Mouse (Mus musculus) lung, adult 18-20 months (tissue): ENCODE data around the gene Gpr19.
A peak's percentile ranks its signal among the peaks of the same experiment; 100 is the strongest.

Experiments used
- DNase-seq, 2 experiments: peaks; one replicate each; pipeline ENCODE4 v3.0.0; 2022; ENCODE audit warnings: mixed read lengths in 2 of 2

Gpr19 gene

DNA sequence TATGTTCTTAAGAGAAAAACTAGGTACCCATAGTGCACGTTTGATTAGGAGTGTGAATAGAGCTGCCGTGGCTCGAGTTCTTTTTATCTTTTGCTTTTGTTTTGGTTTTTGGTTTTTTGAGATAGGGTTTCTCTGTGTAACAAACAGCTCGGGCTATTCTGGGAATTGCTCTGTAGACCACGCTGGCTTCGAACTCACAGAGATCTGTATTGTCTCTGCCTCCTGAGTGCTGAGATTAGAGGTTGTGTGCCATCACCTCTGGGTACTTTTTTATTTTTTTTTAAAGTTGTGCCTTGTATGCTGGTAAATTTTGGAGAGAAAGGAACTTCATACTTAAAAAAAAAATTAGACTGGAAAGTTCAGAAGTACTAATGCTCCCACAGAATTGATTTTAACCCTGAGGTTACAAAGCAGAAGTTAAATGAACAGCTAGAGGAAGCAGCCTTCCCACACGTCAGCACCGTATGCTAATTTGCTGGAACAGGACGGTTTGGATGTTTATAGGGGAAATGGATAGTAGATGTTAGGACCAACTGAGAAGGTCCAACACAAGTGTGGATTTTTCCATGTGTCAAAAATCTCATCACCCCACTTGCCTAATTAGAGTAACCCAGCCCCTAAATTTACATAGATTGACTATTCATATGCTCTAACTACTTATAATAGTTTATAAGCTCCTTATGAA, 24.3 kb upstream of the Gpr19 start:
- DNase-seq: peak in 1 of 2 experiments; percentile 29

DNA sequence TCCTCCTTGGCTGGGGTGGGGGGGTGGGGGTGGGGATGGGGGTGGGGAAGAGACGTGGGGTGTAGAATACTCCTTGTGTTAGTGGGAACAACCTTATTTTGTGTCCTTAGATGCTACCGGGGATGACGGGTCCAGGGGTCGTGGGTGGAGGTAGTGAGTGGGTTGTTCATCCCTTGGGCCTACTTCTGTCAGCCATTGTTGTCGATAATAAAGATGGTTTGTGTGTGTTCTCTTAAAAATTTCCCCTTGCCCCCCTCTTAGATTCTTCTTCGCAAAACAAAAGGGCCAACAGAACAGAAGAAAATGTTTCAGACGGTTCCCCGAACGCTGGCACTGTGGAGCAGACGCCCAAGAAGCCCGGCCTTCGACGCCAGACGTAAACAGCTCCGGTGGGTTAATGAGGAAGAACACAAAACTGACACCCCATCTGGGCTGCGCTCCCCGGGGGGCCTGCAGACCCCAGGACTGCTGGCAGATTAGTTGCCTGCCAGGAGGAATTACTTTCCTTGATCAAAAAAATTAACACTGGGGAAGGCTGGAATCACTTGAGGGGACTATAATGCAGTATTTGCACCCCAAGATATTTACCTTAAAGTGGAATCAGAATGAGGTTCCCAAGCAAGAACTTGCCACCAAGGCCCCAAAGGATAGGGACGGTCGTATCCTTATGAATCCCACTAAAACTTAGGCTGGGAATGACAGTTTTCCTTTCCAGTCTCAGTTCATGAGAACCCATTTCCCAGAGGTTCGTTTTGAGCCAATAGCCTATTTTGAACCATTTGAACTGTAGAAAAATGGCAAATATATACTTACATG, 23.5 kb upstream of the Gpr19 start:
- peak in 1 of 2 experiments; percentile 24 for DNase-seq

DNA sequence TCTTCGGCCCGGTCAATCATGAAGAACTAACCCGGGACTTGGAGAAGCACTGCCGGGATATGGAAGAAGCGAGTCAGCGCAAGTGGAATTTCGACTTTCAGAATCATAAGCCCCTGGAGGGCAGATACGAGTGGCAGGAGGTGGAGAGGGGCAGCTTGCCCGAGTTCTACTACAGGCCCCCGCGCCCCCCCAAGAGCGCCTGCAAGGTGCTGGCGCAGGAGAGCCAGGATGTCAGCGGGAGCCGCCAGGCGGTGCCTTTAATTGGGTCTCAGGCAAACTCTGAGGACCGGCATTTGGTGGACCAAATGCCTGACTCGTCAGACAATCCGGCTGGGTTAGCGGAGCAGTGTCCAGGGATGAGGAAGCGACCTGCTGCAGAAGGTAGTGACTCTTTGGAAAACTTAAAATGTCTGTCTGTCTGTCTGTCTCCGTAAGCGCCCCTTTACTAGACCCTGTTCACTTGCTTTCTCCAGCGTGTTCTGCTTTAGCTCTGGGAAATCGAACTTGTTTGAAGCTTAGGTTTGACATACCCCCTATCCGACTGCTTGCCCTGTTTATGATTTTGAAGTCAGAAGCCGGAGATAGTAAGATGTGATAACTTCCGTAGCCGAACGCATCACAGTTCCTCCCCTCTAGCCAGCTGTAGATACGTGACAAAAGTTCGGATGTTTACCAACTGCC, 22.8 kb upstream of the Gpr19 start:
- peak; percentile 62 to 64 for DNase-seq

DNA sequence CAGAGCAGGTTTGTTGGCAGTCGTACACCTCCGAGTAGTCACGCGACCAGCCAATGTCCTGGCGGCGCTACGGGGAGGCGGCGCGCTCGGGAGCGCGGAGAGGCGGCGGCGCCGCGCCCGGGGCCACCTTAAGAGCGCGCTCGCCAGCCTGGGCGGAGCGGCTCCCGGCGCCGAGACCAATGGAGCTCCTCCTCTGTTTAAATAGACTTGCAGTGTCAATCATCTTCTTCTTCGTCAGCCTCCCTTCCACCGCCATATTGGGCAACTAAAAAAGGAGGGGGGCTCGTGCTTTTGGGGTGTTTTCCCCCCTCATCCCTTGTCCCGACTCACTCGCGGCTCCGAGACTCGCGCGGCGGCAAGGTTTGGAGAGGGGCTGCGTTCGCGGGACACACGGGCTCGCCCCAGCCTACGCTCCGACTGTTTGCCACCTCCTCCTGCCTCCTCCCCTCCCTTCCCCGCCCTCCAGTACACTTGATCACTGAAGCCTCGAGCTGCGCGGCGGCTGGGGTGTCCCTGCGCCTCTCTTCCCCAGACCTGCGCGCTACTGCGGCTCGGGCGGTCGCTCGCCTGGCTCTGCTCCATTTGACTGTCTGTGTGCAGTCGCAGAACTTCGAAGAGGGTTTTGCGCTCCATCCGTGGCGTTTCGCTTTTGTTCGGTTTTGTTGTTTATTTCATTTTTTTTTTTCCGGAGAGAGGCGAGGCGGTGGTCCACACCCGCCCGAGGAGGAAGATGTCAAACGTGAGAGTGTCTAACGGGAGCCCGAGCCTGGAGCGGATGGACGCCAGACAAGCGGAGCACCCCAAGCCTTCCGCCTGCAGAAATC, 22.0 kb upstream of the Gpr19 start, which contains the start of gene Cdkn1b:
Gene Cdkn1b, plus strand, starts transcription at position 212 of the 824 bp plus-strand sequence.
- peak; percentile 92 to 94 for DNase-seq

DNA sequence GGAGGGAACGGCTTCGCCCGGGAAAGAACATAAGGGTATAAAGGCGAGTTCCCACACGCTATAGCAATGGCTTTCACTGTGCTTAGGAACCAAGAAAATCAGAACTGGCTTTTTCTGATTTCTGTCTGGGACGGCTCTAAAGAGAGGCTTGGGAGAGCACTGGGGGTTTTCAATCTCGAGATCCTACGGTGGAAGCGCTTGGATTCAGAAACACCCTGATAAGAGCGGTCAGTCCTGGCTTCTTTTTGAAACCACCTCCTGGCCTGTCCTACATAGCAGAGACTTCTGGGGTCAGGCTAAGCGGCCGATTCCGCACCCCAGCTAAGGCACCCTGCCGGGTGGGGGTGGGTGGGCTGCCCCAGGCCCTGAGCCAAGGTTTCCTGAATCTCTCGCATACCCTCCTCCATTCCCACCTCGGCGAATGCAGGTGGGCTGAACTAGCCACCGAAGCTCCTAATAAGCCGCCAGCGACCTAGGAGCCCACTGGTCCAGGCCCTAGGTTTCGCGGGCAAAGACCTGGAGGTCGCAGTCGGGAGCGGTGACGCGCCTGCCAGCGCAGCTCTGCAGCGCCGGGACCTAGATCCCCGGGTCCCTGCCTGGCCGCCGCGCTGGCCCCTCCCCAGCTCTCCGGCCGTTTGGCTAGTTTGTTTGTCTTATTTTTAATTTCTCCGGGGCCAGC, 21.3 kb upstream of the Gpr19 start:
- peak in 1 of 2 experiments; percentile 22 for DNase-seq

DNA sequence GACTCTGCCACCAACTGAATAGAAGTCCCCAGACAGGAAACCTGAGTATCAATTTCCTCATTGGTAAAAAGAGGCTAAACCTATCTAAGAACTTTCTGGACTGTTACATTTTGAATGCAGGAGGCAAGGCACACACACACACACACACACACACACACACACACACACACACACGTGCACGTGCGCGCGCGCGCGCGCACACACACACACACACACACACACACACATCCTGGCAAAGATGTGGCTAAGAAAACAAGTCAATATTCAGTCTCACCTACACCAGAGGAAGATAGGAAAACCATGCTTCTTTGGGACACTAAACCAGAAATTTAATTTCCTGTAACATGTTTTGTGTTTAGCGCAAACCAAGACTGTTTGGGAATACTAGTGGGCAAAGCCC, 20.4 kb upstream of the Gpr19 start:
- DNase-seq: no peak

DNA sequence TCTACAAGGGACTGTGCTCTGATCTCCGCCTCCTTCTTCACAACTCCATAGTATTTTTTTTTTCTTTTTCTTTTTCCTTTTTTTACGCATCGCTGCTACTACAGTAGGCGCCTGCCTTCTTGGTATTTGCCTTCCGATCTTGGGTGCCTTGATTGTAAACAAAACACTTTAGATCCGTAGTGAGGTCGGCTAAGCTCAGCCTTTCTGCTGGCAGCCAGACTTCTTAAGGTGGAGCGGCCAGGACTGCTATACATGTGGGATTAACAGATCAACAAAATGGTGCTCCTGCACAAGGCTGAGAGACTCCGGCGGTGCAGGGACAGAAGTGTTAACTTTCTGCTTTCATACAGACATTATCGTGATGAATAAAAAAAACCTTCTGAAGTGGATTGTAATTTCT, 18.7 kb upstream of the Gpr19 start:
- peak; percentile 79 to 84 for DNase-seq

DNA sequence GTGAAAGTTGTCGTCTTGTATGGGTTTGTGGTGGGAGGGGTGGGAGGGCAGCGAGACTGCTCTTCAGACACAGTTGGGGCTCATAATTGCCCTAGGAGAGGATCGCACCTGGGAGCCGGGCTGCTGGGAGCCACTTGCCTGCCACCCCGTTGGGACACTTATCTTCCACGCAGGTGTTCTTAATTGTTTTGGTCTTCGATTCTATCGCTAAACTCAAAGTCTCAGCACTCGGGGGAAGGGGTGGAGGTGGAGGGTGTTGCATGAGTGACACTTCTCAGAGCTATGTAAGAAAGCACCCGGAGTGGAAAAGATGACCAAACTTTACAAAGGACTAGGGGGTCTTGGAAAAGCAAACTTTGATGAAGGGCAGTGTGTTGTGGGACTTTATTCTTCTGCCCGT, 18.3 kb upstream of the Gpr19 start:
- peak; percentile 34 to 36 for DNase-seq

DNA sequence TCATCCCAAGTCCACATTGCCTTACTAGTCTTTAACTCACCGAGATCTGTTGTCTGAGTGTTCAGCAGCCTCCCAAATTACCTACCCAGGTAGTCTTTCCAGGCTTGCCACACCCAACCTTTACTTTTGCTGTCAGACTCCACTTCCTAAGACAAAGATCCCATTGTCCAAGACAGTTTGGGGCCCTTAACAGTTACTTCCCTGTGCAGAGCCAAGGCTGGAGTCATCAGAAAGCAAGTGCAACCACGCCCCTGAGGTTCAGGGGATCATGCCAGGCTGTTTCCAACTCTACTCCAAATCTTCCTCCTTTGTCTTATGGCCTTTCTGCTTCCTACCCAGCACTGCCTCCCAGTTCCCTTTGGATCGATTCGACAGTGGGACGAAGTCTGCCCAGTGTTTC, 16.1 kb upstream of the Gpr19 start:
- no peak for DNase-seq

DNA sequence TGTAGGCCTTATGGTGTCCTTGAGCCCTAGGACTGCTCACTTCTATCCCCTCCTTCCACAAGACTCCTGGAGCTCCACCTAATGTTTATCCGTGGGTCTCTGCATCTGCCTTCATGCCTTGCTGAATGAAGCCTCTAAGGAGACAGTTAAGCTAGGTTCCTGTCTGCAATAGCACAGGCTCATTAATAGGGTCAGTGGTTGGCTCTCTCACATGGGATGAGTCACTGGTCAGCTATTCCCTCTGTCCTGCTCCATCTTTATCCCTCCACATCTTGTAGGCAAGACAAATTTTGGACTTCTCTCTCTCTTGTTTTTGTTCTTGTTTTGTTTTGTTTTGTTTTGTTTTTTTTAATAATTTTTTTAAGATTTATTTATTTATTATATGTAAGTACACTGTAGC, 7.4 kb upstream of the Gpr19 start:
- DNase-seq: no peak

DNA sequence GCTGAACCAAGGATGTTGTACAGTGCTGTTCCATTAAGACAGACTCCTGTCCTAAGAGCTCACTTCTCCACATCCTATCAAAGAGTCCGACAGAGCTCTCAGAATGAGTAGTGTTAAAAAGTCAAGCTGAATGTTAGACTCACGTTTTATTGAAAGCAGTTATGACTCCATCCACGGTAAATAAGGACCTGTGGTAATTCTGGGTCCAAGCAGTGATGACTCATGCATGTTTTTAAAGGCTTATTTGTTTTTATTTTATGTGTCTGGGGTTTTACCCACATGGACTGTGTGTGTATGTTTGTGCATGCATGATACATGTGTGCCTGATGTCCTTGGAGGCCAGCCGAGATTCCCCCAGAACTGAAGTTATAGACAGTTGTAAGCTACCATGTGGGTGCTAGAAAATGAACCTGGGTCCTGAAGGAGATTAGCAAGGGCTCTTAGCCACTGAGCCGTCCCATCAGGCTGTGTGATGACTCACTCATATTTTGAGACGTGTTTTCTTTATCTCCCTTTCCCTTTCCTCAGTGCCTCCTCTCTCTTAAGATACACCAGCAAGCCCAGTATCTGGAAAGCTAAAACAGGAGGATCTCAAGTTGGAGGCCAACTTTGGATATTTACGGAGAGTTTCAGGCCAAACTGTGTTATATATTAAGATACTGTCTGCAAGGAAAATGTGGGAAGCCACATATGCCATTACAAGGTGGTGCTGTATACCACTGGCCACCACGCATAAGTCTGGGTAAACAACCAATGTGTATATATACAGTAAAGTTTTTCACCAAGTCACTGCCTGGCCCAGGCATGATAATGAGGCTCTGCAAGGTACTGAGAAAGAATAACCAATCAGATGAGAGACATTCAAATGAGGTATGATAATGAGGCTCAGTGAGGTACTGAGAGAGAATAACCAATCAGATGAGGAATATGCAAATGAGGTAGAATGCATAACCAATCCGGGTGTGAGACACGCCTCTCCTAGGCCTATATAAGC, 5.8 kb upstream of the Gpr19 start:
- DNase-seq: no peak

DNA sequence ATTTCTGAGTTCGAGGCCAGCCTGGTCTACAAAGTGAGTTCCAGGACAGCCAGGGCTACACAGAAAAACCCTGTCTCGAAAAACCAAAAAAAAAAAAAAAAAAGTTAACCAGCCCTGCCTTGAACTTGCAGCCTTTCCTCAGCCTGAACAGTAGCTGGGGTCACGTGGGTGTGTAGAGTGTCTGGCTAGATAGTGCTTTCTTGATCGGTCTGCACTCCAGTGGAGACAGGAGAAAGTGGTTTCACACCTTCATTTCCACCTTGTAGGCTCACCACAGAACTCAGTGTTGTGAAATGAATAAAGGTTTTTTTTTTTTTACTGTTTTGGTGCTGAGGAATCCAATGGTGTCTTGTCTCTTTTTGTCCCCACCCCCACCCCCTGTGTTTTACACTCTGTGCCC, 5.0 kb upstream of the Gpr19 start:
- DNase-seq: no peak

DNA sequence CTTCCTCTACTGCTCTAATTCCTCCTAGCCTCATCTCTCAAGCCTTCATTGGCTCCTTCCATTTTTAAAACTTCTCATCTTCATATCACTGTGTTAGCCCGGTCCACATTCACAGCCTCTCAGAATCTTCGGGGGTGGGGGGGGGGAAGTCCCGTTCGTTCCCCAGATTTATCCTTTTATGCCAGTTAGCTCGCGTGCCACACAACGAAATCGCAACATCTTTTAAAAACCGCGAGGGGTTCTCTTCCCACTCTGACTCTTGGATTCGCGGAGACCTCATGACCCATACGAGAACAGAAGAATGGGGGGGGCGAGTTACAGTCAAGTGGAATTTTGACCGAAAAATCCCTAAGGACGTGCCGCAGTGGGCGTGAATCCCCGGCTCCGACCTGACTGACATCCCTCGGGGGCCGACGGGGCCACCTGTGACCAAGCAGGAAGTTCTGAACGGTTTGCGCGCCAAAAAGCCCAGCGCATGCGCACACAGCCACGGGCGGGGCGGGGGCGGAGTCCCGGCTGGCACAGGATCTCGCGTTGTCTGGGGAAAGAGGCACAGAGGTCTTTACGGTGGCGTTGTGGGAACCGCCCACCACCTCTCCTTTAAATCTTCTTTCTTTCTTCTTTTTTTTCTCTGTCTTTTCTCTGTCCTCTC, 809 bp downstream of the Gpr19 start:
- peak; percentile 96 for DNase-seq

DNA sequence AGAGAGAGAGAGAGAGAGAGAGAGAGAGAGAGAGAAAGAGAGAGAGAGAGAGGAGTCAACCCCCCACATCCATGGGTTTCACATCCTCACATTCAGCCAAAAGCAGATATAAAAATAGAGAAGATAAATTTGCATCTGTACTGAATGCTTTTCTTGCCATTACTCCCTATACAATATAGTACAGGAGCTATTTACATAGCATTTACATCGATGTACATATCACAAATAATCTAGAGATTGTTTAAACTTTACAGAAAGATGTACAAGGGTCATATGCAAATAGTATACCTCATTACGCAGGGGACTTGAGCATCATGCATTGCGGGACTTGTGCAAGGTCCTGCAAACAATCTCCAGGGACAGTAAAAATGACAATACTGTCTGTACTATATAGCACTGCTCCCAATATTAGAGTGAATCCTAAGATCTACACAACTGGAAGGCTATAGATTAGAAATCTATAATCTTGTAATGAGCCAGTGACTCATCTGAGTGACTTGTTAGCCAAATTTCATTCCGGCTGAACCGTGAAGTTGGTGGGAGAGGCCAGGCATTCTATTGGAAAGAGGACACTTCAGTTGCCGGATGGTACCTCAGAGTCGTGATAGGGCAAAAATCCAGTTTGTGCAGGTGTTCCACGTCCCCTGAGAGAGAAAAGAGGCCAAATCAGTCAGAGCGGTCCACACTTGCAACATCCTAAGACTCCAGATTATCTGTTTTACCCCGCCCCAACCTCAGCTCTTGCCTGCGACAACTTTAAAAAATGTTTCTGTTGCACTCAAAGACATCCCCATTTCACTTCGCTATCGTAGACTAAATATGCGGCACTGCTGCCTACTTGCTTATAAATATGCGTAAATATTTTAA, 1.6 kb downstream of the Gpr19 start:
- no peak for DNase-seq

DNA sequence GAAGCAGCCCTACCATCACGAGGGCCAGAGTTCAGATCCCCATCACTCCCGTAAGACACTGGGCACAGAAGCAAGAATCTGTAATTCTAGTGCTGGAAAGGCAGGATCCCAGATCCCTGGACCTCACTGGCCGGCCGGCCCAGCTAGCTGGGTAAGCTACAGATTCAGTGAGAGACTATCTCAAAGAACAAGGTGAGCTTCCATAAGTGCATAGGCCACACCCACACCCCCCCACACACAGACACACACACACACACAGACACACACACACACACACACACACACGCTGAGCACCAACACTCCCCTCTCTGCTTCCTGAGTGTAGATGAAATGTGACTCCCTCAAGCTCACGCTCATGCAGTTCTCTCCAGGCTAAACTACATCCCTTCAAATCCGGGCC, 7.9 kb downstream of the Gpr19 start:
- DNase-seq: no peak

DNA sequence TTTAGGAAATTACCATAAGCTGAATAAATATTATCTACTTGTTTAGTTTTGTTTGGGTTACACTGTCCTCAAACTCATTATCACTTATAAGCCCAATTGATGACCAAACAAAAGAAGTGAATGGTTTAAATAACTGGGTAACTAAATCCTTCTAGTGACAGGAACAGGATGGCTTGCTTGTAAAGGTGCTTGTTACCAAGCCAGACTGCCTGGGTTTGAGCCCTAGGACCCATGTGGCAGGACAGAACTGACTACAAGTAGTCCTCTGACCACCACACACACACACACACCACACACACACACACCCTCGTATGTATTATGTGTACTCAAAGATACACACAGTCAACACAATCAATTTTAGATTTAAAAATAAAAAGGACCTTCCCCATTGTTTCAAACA, 8.6 kb downstream of the Gpr19 start:
- no peak for DNase-seq

DNA sequence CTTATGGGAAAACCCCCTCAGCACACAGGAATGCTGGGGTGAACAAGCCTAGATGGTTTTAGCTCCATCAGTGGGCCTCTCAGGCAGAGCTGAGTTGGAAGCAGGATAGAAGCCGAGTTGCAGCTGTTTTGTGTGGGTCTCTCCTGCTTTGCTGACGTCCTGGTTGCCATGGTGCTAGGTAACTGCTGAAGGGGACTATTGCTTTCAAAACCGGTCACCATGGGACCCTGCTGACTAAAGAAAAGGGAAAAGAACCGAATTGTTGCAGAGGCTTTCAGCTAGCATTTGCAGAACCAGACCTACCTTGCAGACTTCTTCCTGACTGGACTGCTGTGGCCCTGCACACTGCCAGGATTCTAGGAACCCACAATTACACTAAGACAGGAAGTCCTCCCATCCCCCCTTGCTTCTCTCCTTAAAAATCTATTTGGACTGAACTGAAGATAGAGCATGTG, 9.8 kb downstream of the Gpr19 start:
- no peak for DNase-seq

DNA sequence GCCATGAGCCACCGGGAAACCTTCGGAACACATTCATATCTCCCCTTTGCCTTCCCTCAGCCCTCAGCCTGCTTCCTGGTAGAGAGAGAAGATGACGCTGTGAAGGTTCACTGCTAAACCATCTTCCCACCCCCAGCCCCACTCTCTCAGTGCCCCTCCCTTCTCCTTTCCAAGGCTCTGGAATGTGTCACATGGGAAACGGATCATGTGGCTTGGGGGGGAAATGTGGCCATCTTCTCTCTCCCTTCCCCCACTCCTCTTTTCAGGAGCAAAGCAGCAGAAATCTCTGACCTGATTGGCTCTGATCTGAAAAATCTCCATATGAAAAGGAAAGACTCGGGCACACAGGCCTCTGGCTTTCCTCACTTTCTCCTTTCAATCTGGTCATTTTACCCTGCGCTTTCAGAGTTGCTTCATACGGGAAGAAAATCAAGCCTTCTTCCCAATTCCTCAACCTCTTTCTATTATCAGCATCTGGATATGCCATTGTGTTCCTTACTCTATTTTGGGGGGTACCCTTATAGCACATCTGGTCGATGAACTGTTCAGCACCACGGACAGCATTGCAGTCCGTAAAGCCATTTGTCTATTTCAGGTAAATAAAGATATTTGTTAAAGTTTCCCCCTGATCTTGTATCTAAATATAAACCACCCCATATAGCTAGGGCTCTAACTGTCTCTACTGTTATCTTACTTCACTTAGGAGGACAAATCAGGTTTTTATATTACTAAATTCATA, 10.5 kb downstream of the Gpr19 start:
- no peak for DNase-seq

DNA sequence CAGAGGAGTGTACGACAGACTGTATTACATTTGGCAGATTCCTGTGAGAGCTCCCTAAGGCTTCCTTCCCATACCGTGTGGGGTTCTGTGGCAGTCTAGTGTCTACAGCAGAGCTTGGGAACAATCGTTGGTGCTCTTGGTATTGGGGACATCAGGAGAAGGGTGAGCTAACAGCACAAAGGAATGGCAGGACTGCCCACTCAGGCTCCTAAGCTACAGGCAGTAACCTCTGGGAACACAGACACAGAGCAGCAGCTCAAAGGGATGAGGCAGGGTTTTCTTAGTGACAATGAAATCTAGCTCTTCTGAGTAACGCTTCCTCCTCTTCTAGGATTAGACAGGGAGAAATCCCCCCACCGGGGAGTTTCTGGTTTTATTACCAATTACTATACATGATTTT, 11.4 kb downstream of the Gpr19 start:
- no peak for DNase-seq
